Mouse (Mus musculus) gastrocnemius, postnatal 14 days (tissue): Measurements from ENCODE around the gene Card10. TPM values are rescaled to one million over a fixed set of nuclear protein-coding genes. Genes with fewer than 3 reads are reported as not detected.

ENCODE experiments used
- DNase-seq: peaks from one replicate; pipeline ENCODE4 v3.0.0; 2021; ENCODE audit warnings: mixed read lengths
- intact Hi-C: fragments of 180-260 bp; cut with DNase I; formaldehyde crosslinking; loops from one replicate; pipeline ENCODE4 v1.15.1; 2025; ENCODE audit warnings: low total_unique reads
- total RNA-seq, 2 experiments: library from RNA; stranded (reverse); gene quantifications; 2 replicates each; pipeline ENCODE4 v1.2.3; 2021

Card10 gene
- total RNA-seq, 2 experiments from 2014 or later = 9.6 to 9.7 TPM

GRCm38 (mm10) chr15:78836086-78836621 is 33.3 kb upstream of the Card10 start:
- intact Hi-C loops = no loop called here
- peak; percentile 67 for DNase-seq

GRCm38 (mm10) chr15:78835200-78836085 is 32.6 kb upstream of the Card10 start:
- intact Hi-C loops = no loop called here
- DNase-seq = peak; percentile 55

- intact Hi-C loops = no loop called here
- DNase-seq = no peak
Measured at GRCm38 (mm10) chr15:78834233-78835005, 31.6 kb upstream of the Card10 start.

- intact Hi-C loops = no loop called here
- no peak for DNase-seq
Measured at GRCm38 (mm10) chr15:78833582-78833981, 30.7 kb upstream of the Card10 start.

DNA sequence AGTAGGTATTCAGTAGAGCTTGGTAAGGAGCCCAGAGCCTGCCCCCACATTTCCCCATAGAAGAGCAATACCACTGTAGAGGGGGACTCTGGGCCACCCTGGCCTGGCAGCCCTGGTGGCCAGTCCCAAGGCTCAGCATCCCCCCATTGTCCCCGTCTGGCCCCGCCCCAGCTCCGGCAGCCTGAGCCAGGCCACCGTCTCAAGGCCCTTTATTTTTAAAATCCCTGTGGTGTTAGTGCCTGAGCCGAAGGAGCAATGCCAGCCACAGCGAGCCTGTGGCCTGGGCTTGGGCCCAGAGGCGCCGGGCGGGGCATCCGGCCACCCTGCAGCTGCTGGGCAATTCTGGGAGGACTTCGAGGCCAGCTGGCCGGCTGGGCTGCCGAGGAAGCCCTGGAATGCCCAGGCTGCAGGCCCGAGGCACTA is 29.9 kb upstream of the Card10 start:
- intact Hi-C loops = no loop called here
- peak; percentile 90 for DNase-seq

DNA sequence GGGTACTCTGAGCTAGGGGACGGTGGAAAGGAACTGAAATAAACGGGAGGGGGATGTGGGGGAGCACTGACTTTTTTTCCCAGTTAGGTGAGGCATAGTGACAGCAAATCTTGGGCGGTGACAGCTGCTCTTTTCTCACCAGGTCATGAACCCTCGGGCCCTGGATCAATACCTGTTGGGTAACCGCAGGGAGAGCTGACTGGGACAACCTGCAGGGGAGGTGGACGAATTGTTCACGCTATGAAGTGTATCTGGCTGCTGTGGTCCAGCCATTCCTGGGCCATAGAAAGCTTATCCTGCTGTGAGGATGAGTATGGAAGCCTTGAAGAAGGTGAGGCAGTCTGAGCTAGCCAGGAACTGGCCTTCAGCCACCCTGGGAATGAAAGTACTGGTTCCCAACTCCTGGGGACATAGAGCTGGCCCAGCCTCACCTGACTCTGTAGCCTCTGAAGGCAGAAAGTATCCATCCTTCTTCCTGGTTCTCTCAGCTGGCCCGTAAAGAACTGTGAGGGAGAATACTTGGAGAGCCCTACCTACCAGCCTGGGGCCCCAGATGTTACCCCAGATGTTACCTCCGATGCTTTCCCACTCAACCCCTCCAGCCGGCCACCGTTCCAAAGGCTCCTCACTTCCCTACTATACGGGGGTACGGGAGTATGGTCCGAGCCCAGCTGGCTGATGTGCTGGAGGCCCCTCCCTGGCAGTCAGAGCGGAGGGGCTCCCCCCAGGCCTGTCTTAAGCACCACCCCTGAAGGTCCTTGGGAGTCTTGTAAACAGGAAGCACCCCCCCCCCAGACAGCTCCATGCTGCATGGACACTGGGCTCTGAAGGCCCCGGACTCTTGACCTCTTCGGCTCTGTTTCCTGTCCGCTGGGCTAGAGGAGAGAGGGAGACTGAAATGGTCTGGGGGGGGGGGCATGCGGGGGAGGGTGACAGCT is 29.1 kb upstream of the Card10 start:
- intact Hi-C loops = no loop called here
- DNase-seq = no peak

GRCm38 (mm10) chr15:78830742-78831719 is 28.2 kb upstream of the Card10 start:
- intact Hi-C loops = no loop called here
- no peak for DNase-seq

- intact Hi-C loops = loop anchor here (5.0 kb wide), 1 partner anchor 38 kb away; no protein-coding TSS in a partner anchor
Measured at GRCm38 (mm10) chr15:78829636-78830035, 26.8 kb upstream of the Card10 start.

GRCm38 (mm10) chr15:78828315-78828714 is 25.5 kb upstream of the Card10 start:
- intact Hi-C loops = loop anchor here (5.0 kb wide), 1 partner anchor 39 kb away; no protein-coding TSS in a partner anchor
- DNase-seq = no peak

More at GRCm38 (mm10) chr15:78829636-78830035, 26.8 kb upstream of the Card10 start:
- no peak for DNase-seq

DNA sequence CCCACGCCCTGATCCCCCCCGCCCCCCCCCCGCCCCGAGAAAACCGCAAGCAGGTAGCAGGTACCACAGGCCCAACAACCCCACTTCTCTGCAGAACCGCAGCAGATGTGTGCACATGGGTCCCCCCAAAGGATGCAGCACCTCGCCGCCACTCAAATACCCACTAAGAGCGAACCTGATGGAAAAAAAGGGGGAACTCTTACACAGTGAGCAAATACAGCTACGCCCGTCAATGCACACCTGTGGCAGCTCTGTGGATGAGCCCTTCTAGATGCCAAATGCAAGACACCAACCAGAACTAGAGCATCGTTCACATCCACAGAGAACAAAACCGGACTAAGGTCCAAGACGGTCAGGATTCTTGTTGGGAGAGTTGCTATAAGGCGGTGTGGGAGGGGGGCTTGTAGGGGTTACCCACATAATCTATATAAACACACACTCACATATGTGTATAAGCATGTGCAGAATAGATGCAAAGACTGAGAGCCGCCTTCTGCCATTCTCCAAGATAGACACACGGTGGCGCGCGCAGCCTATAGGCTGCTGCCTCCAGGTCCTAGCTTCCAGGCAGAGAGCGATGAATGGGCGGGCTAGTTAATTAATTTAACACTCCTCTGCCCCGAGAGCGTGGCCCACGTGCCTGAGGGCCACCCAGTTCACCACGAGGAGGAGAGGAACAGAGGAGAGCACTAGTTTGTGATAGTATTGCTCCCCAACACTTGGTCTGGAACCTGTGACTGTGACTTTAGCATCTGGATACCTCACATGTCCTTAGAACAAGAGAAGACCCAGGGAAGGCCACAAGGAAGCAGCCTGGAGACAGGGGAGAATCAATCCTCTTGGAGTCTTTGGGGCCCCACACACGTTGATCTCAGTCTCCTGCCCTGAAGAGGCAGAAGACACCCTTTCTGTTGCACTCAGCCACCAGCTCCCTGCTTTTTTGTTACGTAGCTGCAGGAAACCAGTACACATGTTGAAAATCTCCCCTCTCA is 23.7 kb upstream of the Card10 start:
- intact Hi-C loops = loop anchor here (2.0 to 5.0 kb wide), 2 partner anchors 22 to 41 kb away; no protein-coding TSS in a partner anchor
- peak; percentile 75 for DNase-seq

DNA sequence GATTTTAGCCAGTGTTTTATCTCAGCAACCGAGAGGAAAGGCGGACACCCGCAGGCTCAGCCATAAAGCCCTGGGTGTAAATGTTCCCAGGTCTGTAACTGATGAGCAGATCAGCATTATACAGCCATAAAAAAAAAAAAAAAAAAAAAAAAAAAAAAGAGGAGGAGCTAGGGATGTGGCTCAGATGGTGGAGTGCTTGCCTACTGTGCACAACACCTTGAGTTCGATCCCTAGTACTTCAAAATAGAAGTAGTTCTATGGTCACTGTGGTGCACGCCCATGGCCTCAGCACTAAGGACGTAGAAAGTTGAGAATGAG is 13.2 kb upstream of the Card10 start:
- DNase-seq = no peak
- intact Hi-C loops = loop anchor here (5.0 kb wide), 1 partner anchor 36 kb away; no protein-coding TSS in a partner anchor

GRCm38 (mm10) chr15:78815314-78816073 is 12.7 kb upstream of the Card10 start:
- DNase-seq = no peak
- intact Hi-C loops = loop anchor here (5.0 kb wide), 1 partner anchor 37 kb away; no protein-coding TSS in a partner anchor

- intact Hi-C loops = no loop called here
Measured at GRCm38 (mm10) chr15:78813603-78814002, 10.8 kb upstream of the Card10 start.

GRCm38 (mm10) chr15:78810146-78810545 is 7.3 kb upstream of the Card10 start:
- intact Hi-C loops = no loop called here
- DNase-seq = no peak

More at GRCm38 (mm10) chr15:78813603-78814002, 10.8 kb upstream of the Card10 start:
- DNase-seq = no peak

DNA sequence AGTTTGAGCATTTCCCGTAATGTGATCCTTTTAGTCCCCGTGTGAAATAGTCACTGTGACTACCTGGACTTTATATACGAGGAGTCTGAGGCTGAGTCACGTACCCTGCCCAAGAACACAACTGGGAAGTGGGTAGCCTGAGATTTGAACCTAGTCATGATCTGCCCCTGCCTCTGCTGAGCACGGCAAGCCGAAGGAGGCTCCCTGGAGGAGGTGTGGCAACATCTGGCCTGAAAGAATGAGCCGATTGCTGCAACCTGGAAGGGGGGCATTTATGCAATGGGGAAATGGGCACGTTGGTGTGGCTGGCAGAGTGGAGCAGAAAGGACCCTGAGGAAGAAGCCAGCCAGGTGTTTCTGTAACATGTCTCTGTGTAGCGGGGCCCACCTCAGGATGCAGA is 6.9 kb upstream of the Card10 start:
- intact Hi-C loops = no loop called here
- DNase-seq = no peak

DNA sequence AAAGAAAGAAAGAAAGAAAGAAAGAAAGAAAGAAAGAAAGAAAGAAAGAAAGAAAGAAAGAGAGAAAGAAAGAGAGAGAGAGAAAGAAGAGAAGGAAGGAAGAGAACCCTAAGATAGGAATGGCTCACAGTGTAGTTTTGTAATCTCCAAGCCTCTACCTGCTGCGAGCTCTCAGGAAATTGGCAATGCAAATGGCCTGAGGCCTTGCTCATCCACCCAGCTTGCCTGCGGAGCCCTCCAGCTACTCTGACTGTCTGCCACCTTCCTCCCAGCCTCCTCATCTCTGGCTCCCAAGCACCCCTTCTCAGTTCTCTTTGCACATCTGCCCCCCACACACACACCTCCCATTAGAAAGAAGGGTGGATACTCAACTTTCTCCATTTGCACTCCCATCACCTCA is 6.1 kb upstream of the Card10 start:
- DNase-seq = no peak
- intact Hi-C loops = no loop called here
